8 mouse cellular contexts compared by ENCODE assay signal in the genomic region with DNA sequence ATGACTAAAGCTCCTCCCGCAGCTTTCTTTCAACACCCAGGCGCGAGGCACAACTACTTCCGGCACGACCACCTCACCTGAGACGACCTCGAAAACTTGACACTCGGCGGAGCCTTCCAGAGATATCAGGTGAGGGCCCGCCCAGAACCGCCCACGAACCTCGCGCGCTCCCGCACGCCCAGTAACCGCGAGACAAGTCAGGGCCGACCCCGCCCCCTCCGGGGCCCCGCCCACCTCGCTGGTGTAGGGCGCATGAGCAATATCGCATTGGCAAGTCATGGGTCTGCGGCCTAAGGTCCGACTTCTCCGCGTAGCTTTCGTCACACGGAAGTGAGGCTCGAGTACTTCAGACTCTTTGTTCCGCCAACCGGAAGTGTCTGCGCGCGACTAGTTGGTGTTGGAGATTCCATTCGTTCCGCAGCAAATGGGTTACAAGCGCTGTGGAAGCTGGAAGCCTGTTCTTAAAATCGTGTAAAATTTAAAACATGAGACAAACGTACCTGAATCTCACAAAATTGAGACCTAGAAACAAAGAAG. TPM values are rescaled to one million over a fixed set of nuclear protein-coding genes. Genes with fewer than 3 reads are reported as not detected.
DNase-seq lines count a peak whose midpoint lies in the region; ATAC-seq and TF ChIP-seq lines count a peak whose summit lies in the region.

No protein-coding gene starts in this region.

- H3K4me3 ChIP-seq in heart, embryonic 12.5 days = peak overlapping the region; percentile 81
- peak overlapping the region; percentile 58 for H3K4me3 ChIP-seq in kidney, postnatal 0 days (replicated peaks; ENCODE audit: low read depth, low read length)
- H3K4me3 ChIP-seq in liver, embryonic 11.5 days (ENCODE audit: low read depth, low read length) = peak overlapping the region; percentile 65
- peak overlapping the region; percentile 63 for H3K4me3 ChIP-seq in stomach, embryonic 14.5 days (ENCODE audit: low read depth, low read length)

- no peaks in the 10 kb centered on the region for H3K9me3 ChIP-seq in heart, embryonic 12.5 days (replicated peaks)
- no peaks in the 10 kb centered on the region for H3K9me3 ChIP-seq in kidney, postnatal 0 days (replicated peaks; ENCODE audit: low read length)
- H3K9me3 ChIP-seq in liver, embryonic 11.5 days (ENCODE audit: control insufficient read depth, low read length) = no peaks in the 10 kb centered on the region
- H3K9me3 ChIP-seq in stomach, embryonic 14.5 days (ENCODE audit: control insufficient read depth, low read depth, low read length) = no peaks in the 10 kb centered on the region

- peak overlapping the region; percentile 78 for H3K27ac ChIP-seq in heart, embryonic 12.5 days (ENCODE audit: poor library complexity, severe bottlenecking)
- H3K27ac ChIP-seq in kidney, postnatal 0 days = peak overlapping the region; percentile 65
- peak overlapping the region; percentile 87 for H3K27ac ChIP-seq in liver, embryonic 11.5 days (ENCODE audit: low read depth, low read length)
- peak overlapping the region; percentile 67; the same call in 1 of the 2 replicates for H3K27ac ChIP-seq in stomach, embryonic 14.5 days (ENCODE audit: low read length)

- TF ChIP-seq CTCF in kidney, postnatal 0 days (IDR thresholded peaks at IDR 0.05; ENCODE audit: low read depth) = no peak

- DNase-seq in CD4-positive helper T cell, adult 2 months (ENCODE audit: low read depth, low spot score) = peak; percentile 99
- peak; percentile 98 for DNase-seq in brain, embryonic 18.5 days (ENCODE audit: low read depth, low spot score)
- peak; percentile 99 for DNase-seq in kidney, postnatal 0 days (ENCODE audit: low spot score)
- peak; percentile 100 for DNase-seq in liver, embryonic 11.5 days (ENCODE audit: low spot score)
- peak; percentile 99 for DNase-seq in naive thymus-derived CD4-positive, alpha-beta T cell, adult 2 months (ENCODE audit: low read depth)

- under 1% methylated on average over 43 of the region's 43 CpGs for WGBS in heart, embryonic 12.5 days
- under 1% methylated on average over 43 of the region's 43 CpGs for WGBS in kidney, postnatal 0 days
- under 1% methylated on average over 43 of the region's 43 CpGs for WGBS in liver, embryonic 11.5 days
- WGBS in stomach, embryonic 14.5 days = under 1% methylated on average over 43 of the region's 43 CpGs

- H3K27me3 ChIP-seq in heart, embryonic 12.5 days (replicated peaks) = no peaks in the 10 kb centered on the region
- H3K27me3 ChIP-seq in kidney, postnatal 0 days (ENCODE audit: insufficient read depth, low read length) = no peaks in the 10 kb centered on the region
- no peaks in the 10 kb centered on the region for H3K27me3 ChIP-seq in liver, embryonic 11.5 days (replicated peaks; ENCODE audit: control insufficient read depth, insufficient read depth, low read length)
- no peaks in the 10 kb centered on the region for H3K27me3 ChIP-seq in stomach, embryonic 14.5 days (ENCODE audit: control insufficient read depth, insufficient read depth, low read length)

- peak overlapping the region; percentile 89 for H3K9ac ChIP-seq in heart, embryonic 12.5 days
- peak overlapping the region; percentile 74 for H3K9ac ChIP-seq in kidney, postnatal 0 days (ENCODE audit: low read depth, low read length)
- H3K9ac ChIP-seq in liver, embryonic 11.5 days (ENCODE audit: low read depth, low read length) = peak overlapping the region; percentile 71
- H3K9ac ChIP-seq in stomach, embryonic 14.5 days (replicated peaks; ENCODE audit: low read depth, low read length) = peak overlapping the region; percentile 76

- peaks cover 13% of the 10 kb centered on the region for H3K36me3 ChIP-seq in heart, embryonic 12.5 days
- H3K36me3 ChIP-seq in kidney, postnatal 0 days (ENCODE audit: insufficient read depth, low read length) = peaks cover 7% of the 10 kb centered on the region; the same call in 1 of the 2 replicates
- no peaks in the 10 kb centered on the region for H3K36me3 ChIP-seq in liver, embryonic 11.5 days (ENCODE audit: control insufficient read depth, insufficient read depth, low read length)
- peaks cover 9% of the 10 kb centered on the region for H3K36me3 ChIP-seq in stomach, embryonic 14.5 days (ENCODE audit: control insufficient read depth, insufficient read depth, low read length)

- ATAC-seq in erythroid progenitor cell, adult 5-6 weeks (replicated peaks; ENCODE audit: low FRiP score, poor library complexity, severe bottlenecking) = peak; percentile 98
- peak; percentile 100 for ATAC-seq in heart, embryonic 12.5 days (ENCODE audit: insufficient number of reproducible peaks, low FRiP score)
- peak; percentile 99 for ATAC-seq in kidney, postnatal 0 days (replicated peaks; ENCODE audit: low FRiP score, low read depth)
- peak; percentile 98 for ATAC-seq in liver, embryonic 11.5 days (replicated peaks; ENCODE audit: low FRiP score)
- peak; percentile 98 for ATAC-seq in stomach, embryonic 14.5 days (ENCODE audit: insufficient number of reproducible peaks, insufficient read depth, low FRiP score, low read depth)

- peak overlapping the region; percentile 82 for H3K4me2 ChIP-seq in heart, embryonic 12.5 days
- H3K4me2 ChIP-seq in kidney, postnatal 0 days (ENCODE audit: low read length) = peak overlapping the region; percentile 62
- peak overlapping the region; percentile 69 for H3K4me2 ChIP-seq in liver, embryonic 11.5 days
- H3K4me2 ChIP-seq in stomach, embryonic 14.5 days (replicated peaks; ENCODE audit: low read depth, low read length) = peak overlapping the region; percentile 72

- H3K4me1 ChIP-seq in heart, embryonic 12.5 days (replicated peaks) = peaks cover 9% of the 10 kb centered on the region; the same call in 1 of the 2 replicates
- no peaks in the 10 kb centered on the region for H3K4me1 ChIP-seq in kidney, postnatal 0 days (replicated peaks; ENCODE audit: insufficient read depth, low read length)
- no peaks in the 10 kb centered on the region for H3K4me1 ChIP-seq in liver, embryonic 11.5 days (replicated peaks; ENCODE audit: control insufficient read depth, insufficient read depth, low read length)
- 0 out of 2 replicates have a peak, but pooled peaks cover 4% of the 10 kb centered on the region for H3K4me1 ChIP-seq in stomach, embryonic 14.5 days (ENCODE audit: control insufficient read depth, insufficient read depth, low read length)

RNA-seq across cellular contexts. Expression of a gene that starts 0.5 kb away (rescaled TPM):
- total RNA-seq in erythroid progenitor cell, adult 5-6 weeks (2015; ENCODE audit: low replicate concordance) = 42.2 and 76.3 TPM in 2 replicates
- total RNA-seq in erythroid progenitor cell, adult 5-6 weeks (2017; ENCODE audit: low replicate concordance) = 49.9 and 76.2 TPM in 2 replicates
- 56.9 and 63.5 TPM in 2 replicates for polyA plus RNA-seq in heart, embryonic 12.5 days (2016; fragmentation: Nextera tagmentation; extraction: Ambion mirVana)
- polyA plus RNA-seq in kidney, postnatal 0 days (2015; fragmentation: Nextera tagmentation; extraction: Ambion mirVana) = 72.9 and 75.0 TPM in 2 replicates
- 65.0 and 72.6 TPM in 2 replicates for polyA plus RNA-seq in liver, embryonic 11.5 days (2014; fragmentation: Nextera tagmentation; extraction: Ambion mirVana)
- 70.8 and 75.7 TPM in 2 replicates for polyA plus RNA-seq in stomach, embryonic 14.5 days (2014; fragmentation: Nextera tagmentation; extraction: Ambion mirVana)

RNA-seq across cellular contexts. Expression of a gene that starts 25.9 kb away (rescaled TPM):
- 35.2 and 40.4 TPM in 2 replicates for total RNA-seq in erythroid progenitor cell, adult 5-6 weeks (2015; ENCODE audit: low replicate concordance)
- 22.4 and 24.8 TPM in 2 replicates for total RNA-seq in erythroid progenitor cell, adult 5-6 weeks (2017; ENCODE audit: low replicate concordance)
- 50.3 and 52.2 TPM in 2 replicates for polyA plus RNA-seq in heart, embryonic 12.5 days (2016; fragmentation: Nextera tagmentation; extraction: Ambion mirVana)
- 32.3 and 35.0 TPM in 2 replicates for polyA plus RNA-seq in kidney, postnatal 0 days (2015; fragmentation: Nextera tagmentation; extraction: Ambion mirVana)
- 21.8 and 26.7 TPM in 2 replicates for polyA plus RNA-seq in liver, embryonic 11.5 days (2014; fragmentation: Nextera tagmentation; extraction: Ambion mirVana)
- 51.3 and 52.4 TPM in 2 replicates for polyA plus RNA-seq in stomach, embryonic 14.5 days (2014; fragmentation: Nextera tagmentation; extraction: Ambion mirVana)

RNA-seq across cellular contexts. Expression of a gene that starts 31.9 kb away (rescaled TPM):
- total RNA-seq in erythroid progenitor cell, adult 5-6 weeks (2015; ENCODE audit: low replicate concordance) = 29.9 and 34.0 TPM in 2 replicates
- total RNA-seq in erythroid progenitor cell, adult 5-6 weeks (2017; ENCODE audit: low replicate concordance) = 45.9 and 69.8 TPM in 2 replicates
- 43.8 and 43.9 TPM in 2 replicates for polyA plus RNA-seq in heart, embryonic 12.5 days (2016; fragmentation: Nextera tagmentation; extraction: Ambion mirVana)
- 27.5 and 30.6 TPM in 2 replicates for polyA plus RNA-seq in kidney, postnatal 0 days (2015; fragmentation: Nextera tagmentation; extraction: Ambion mirVana)
- 36.8 and 45.0 TPM in 2 replicates for polyA plus RNA-seq in liver, embryonic 11.5 days (2014; fragmentation: Nextera tagmentation; extraction: Ambion mirVana)
- 19.7 and 20.4 TPM in 2 replicates for polyA plus RNA-seq in stomach, embryonic 14.5 days (2014; fragmentation: Nextera tagmentation; extraction: Ambion mirVana)

Comparison
In these comparisons a context has a peak if more than half of its experiments do, and no peak if none do; other contexts are left out.
1. Peak in every context shown above with its lines: DNase-seq, ATAC-seq, H3K4me3 ChIP-seq and H3K27ac ChIP-seq.